In the genomic region with DNA sequence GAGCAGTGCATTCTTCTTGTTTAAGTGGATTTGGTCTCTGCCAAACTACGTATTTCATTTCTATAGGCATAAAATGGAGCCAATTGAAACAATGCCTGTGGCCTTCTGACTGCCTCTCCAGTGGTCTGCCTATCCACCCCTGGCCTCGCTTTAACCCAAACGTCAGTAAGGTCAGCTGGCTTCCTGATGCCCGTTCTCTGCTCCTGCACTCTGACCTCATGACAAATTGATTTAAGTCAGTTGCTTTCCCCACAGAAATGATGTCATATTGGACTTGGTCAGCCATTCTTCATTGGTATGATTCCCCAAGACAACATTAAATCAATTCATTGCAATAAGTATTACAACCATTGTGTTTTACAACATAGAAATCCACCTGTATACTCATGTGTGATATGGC, we compare ENCODE assay signal across 25 mouse cellular contexts.
DNase-seq lines count a peak whose midpoint lies in the region; ATAC-seq and TF ChIP-seq lines count a peak whose summit lies in the region.
"Had no signal": no experiment of that assay in that cellular context is flagged by ENCODE, and none has a peak within 500 bp of the region (broad histone marks: within the 10 kb centered on the region; RNA-seq: fewer than 3 reads in every experiment).

No protein-coding gene starts in this region.

- no peaks in the 10 kb centered on the region for H3K9me3 ChIP-seq in kidney, embryonic 15.5 days (replicated peaks)
- H3K9me3 ChIP-seq in midbrain, embryonic 11.5 days (ENCODE audit: control insufficient read depth, low read length): no peaks in the 10 kb centered on the region
- H3K9me3 ChIP-seq in midbrain, postnatal 0 days (ENCODE audit: low read length): no peaks in the 10 kb centered on the region
- H3K9me3 ChIP-seq in embryonic facial prominence, embryonic 10.5 days: no peaks in the 10 kb centered on the region
- H3K9me3 ChIP-seq: heart, embryonic 15.5 days; liver, embryonic 12.5 days; midbrain, embryonic 13.5 days; neural tube, embryonic 13.5 days; stomach, embryonic 15.5 days had no signal

- H3K27ac ChIP-seq in kidney, embryonic 15.5 days: no peak overlapping the region
- H3K27ac ChIP-seq in midbrain, embryonic 11.5 days (ENCODE audit: low read depth, low read length): no peak overlapping the region
- H3K27ac ChIP-seq in midbrain, postnatal 0 days (ENCODE audit: low read depth, low read length): no peak overlapping the region
- no peak overlapping the region for H3K27ac ChIP-seq in embryonic facial prominence, embryonic 10.5 days (replicated peaks)
- H3K27ac ChIP-seq: heart, embryonic 15.5 days; hindbrain, postnatal 0 days; layer of hippocampus, adult 2 months; liver, embryonic 12.5 days; midbrain, embryonic 13.5 days; neural tube, embryonic 13.5 days; stomach, embryonic 15.5 days had no signal

- peak; percentile 20 for DNase-seq in kidney, adult 9 months
- peak; percentile 76 for DNase-seq in midbrain, embryonic 11.5 days (ENCODE audit: low spot score, missing footprints)
- no peak for DNase-seq in midbrain, postnatal 0 days (ENCODE audit: low spot score)
- DNase-seq in embryonic facial prominence, embryonic 10.5 days (ENCODE audit: low spot score): peak; percentile 31
- DNase-seq in urinary bladder, postnatal 4 days (ENCODE audit: low spot score in 2 of 2): no peak
- DNase-seq in gastrocnemius, postnatal 25 days: no peak
- DNase-seq: adrenal gland, adult 8-10 months; cerebellum, adult 2 months; cerebellum, postnatal 25 days; forebrain, postnatal 0 days; gastrocnemius, postnatal 36 days; heart, postnatal 36 days; lung, adult 18-20 months; lung, postnatal 10 days; thymus, adult 18-20 months; thymus, postnatal 36 days had no signal

- H3K4me1 ChIP-seq in kidney, embryonic 15.5 days: peaks cover 22% of the 10 kb centered on the region
- H3K4me1 ChIP-seq in midbrain, embryonic 11.5 days (ENCODE audit: control insufficient read depth, insufficient read depth, low read length): peaks cover 9% of the 10 kb centered on the region; the same call in 1 of the 2 replicates
- H3K4me1 ChIP-seq in midbrain, postnatal 0 days (ENCODE audit: insufficient read depth, low read length): no peaks in the 10 kb centered on the region
- H3K4me1 ChIP-seq in embryonic facial prominence, embryonic 10.5 days: peaks cover 47% of the 10 kb centered on the region
- H3K4me1 ChIP-seq: liver, embryonic 12.5 days; stomach, embryonic 15.5 days had no signal

- H3K4me3 ChIP-seq in kidney, embryonic 15.5 days (replicated peaks): no peak overlapping the region
- H3K4me3 ChIP-seq in midbrain, embryonic 11.5 days (ENCODE audit: low read depth, low read length): no peak overlapping the region
- no peak overlapping the region for H3K4me3 ChIP-seq in midbrain, postnatal 0 days (ENCODE audit: low read depth, low read length)
- no peak overlapping the region for H3K4me3 ChIP-seq in embryonic facial prominence, embryonic 10.5 days
- H3K4me3 ChIP-seq: heart, embryonic 15.5 days; layer of hippocampus, adult 2 months; liver, embryonic 12.5 days; midbrain, embryonic 13.5 days; neural tube, embryonic 13.5 days; stomach, embryonic 15.5 days had no signal

- H3K36me3 ChIP-seq in kidney, embryonic 15.5 days: no peaks in the 10 kb centered on the region
- H3K36me3 ChIP-seq in midbrain, embryonic 11.5 days (ENCODE audit: control insufficient read depth, insufficient read depth, low read length): no peaks in the 10 kb centered on the region
- H3K36me3 ChIP-seq in midbrain, postnatal 0 days (ENCODE audit: insufficient read depth, low read length): no peaks in the 10 kb centered on the region
- H3K36me3 ChIP-seq in embryonic facial prominence, embryonic 10.5 days (replicated peaks): no peaks in the 10 kb centered on the region
- H3K36me3 ChIP-seq: heart, embryonic 15.5 days; liver, embryonic 12.5 days; midbrain, embryonic 13.5 days; neural tube, embryonic 13.5 days; stomach, embryonic 15.5 days had no signal

- whole genome bisulfite sequencing in kidney, embryonic 15.5 days: 29% methylated on average over 4 of the region's 4 CpGs
- 38% methylated on average over 4 of the region's 4 CpGs for WGBS in midbrain, embryonic 11.5 days
- WGBS in midbrain, postnatal 0 days: 55% methylated on average over 4 of the region's 4 CpGs
- WGBS in embryonic facial prominence, embryonic 10.5 days: 30% methylated on average over 4 of the region's 4 CpGs

- TF ChIP-seq CTCF in midbrain, postnatal 0 days (IDR thresholded peaks at IDR 0.05): no peak

- H3K4me2 ChIP-seq in kidney, embryonic 15.5 days: no peak overlapping the region
- no peak overlapping the region for H3K4me2 ChIP-seq in midbrain, embryonic 11.5 days
- H3K4me2 ChIP-seq in midbrain, postnatal 0 days (ENCODE audit: low read depth, low read length, poor library complexity, severe bottlenecking): no peak overlapping the region
- H3K4me2 ChIP-seq: heart, embryonic 15.5 days; liver, embryonic 12.5 days; midbrain, embryonic 13.5 days; neural tube, embryonic 13.5 days; stomach, embryonic 15.5 days had no signal

- H3K27me3 ChIP-seq in kidney, embryonic 15.5 days: no peaks in the 10 kb centered on the region
- no peaks in the 10 kb centered on the region for H3K27me3 ChIP-seq in midbrain, embryonic 11.5 days (ENCODE audit: control insufficient read depth, insufficient read depth, low read length)
- H3K27me3 ChIP-seq in midbrain, postnatal 0 days (ENCODE audit: insufficient read depth, low read length): no peaks in the 10 kb centered on the region
- H3K27me3 ChIP-seq in embryonic facial prominence, embryonic 10.5 days (replicated peaks; ENCODE audit: low read depth, poor library complexity, severe bottlenecking): no peaks in the 10 kb centered on the region
- H3K27me3 ChIP-seq: heart, embryonic 15.5 days; liver, embryonic 12.5 days; midbrain, embryonic 13.5 days; neural tube, embryonic 13.5 days; stomach, embryonic 15.5 days had no signal

- H3K9ac ChIP-seq in kidney, embryonic 15.5 days: no peak overlapping the region
- H3K9ac ChIP-seq in midbrain, embryonic 11.5 days (ENCODE audit: low read length): no peak overlapping the region
- no peak overlapping the region for H3K9ac ChIP-seq in midbrain, postnatal 0 days (replicated peaks; ENCODE audit: low read length, poor library complexity, severe bottlenecking)
- H3K9ac ChIP-seq: forebrain, postnatal 0 days; heart, embryonic 15.5 days; liver, embryonic 12.5 days; midbrain, embryonic 13.5 days; neural tube, embryonic 13.5 days; stomach, embryonic 15.5 days had no signal

- ATAC-seq in kidney, embryonic 15.5 days (replicated peaks; ENCODE audit: low FRiP score): no peak
- ATAC-seq in midbrain, embryonic 11.5 days (ENCODE audit: low FRiP score): no peak
- ATAC-seq in midbrain, postnatal 0 days (ENCODE audit: low FRiP score): no peak
- ATAC-seq: forebrain, postnatal 0 days; hindbrain, postnatal 0 days; intestine, embryonic 16.5 days; liver, embryonic 12.5 days had no signal

Comparison
In these comparisons a context has a peak if more than half of its experiments do, and no peak if none do; other contexts are left out.
1. DNase-seq: peak in kidney, adult 9 months (single experiment), midbrain, embryonic 11.5 days (single experiment) and embryonic facial prominence, embryonic 10.5 days (single experiment); none in midbrain, postnatal 0 days (single experiment), urinary bladder, postnatal 4 days (0 of 2) and gastrocnemius, postnatal 25 days (single experiment).